Mouse (Mus musculus) midbrain, embryonic 12.5 days (tissue): ENCODE measurements around the gene Acap2. TPM values are rescaled to one million over a fixed set of nuclear protein-coding genes. Genes with fewer than 3 reads are reported as not detected.

ENCODE experiments used
- ATAC-seq: fragments of 200-750 bp; cut with Nextera tagmentation; 2 replicates; pipeline ENCODE4 v1.8.0; 2017; ENCODE audit warnings: low read depth, moderate TSS enrichment, moderate library complexity; ENCODE audit not compliant: low FRiP score
- H3K27ac ChIP-seq: fragments of 300-500 bp; sonication (generic); replicated peaks from 2 replicates; pipeline ENCODE4 v1.5.1; 2016; ENCODE audit warnings: mild to moderate bottlenecking
- H3K27me3 ChIP-seq: fragments of 300-500 bp; sonication (generic); 2 replicates; pipeline ENCODE4 v1.6.1; 2016; ENCODE audit warnings: mild to moderate bottlenecking
- H3K36me3 ChIP-seq: fragments of 300-500 bp; sonication (generic); 2 replicates; pipeline ENCODE4 v1.6.1; 2016
- H3K4me1 ChIP-seq: fragments of 300-500 bp; sonication (generic); 2 replicates; pipeline ENCODE4 v1.6.1; 2016
- H3K4me2 ChIP-seq: fragments of 300-500 bp; sonication (generic); replicated peaks from 2 replicates; pipeline ENCODE4 v1.6.1; 2016; ENCODE audit warnings: mild to moderate bottlenecking, moderate library complexity
- H3K4me3 ChIP-seq: fragments of 300-500 bp; sonication (generic); 2 replicates; pipeline ENCODE4 v1.5.1; 2016; ENCODE audit warnings: mild to moderate bottlenecking
- H3K9ac ChIP-seq: fragments of 300-500 bp; sonication (generic); replicated peaks from 2 replicates; pipeline ENCODE4 v1.6.1; 2016; ENCODE audit warnings: mild to moderate bottlenecking, moderate library complexity
- H3K9me3 ChIP-seq: fragments of 300-500 bp; sonication (generic); 2 replicates; pipeline ENCODE4 v1.6.1; 2016; ENCODE audit warnings: mild to moderate bottlenecking
- WGBS: fragments of 180-500 bp; shearing (Covaris S2); methylation state at CpG from one replicate; pipeline ENCODE4 v1.1.7; 2016; 5-methylcytosine and 5-hydroxymethylcytosine counted together
- polyA plus RNA-seq: library from polyadenylated mRNA; unstranded; fragments of >200 nt; fragmentation: Nextera tagmentation; extraction: Ambion mirVana; gene quantifications from 2 replicates; pipeline ENCODE4 v1.2.1, GENCODE M21; 2016

The Acap2 gene
- polyA plus RNA-seq, 1 experiment from 2014 or later = 22.8 TPM

DNA sequence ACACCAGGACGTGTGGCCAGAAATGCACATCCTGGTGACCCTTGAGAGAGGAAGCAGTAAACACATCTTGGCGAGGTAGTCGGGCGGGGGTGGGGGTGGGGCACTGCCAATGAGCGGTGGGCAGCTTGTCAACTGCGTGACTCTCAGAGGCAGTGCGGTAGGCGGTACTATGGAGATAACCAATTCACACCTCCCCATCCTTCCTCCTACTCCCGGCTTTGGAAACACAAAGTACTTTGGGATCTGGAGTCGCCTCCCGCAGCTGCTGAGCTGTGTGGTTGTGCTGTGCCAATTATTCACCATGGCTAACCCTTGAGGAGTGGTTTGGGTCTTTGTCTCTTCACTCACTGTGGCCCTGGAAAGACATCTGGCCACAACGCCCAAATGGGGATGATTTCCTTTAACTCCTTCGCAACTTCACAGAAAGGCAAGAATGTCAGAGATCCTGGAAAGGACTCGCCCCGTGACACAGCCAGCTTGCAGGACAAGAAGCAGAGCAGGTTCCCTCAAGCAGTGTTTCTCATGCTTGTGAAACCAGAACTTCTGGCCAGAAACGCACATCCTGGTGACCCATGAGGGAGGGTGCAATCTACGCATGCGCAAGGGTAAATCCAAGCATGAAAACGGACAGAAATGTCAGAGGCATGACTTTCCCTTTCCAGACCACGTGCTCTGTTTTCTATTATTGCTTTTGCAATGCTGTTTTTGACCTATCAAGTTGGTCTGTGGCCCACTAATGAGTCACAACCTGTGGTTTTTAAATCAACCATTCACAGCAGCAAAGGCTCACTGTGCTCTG, 32.7 kb upstream of the Acap2 start:
- 0 out of 2 replicates have a peak overlapping the region, but pooled peaks have one; percentile 5 for H3K4me2 ChIP-seq
- H3K9me3 ChIP-seq = no peaks in the 10 kb centered on the region
- H3K9ac ChIP-seq = no peak overlapping the region
- no peaks in the 10 kb centered on the region for H3K36me3 ChIP-seq
- H3K27me3 ChIP-seq = peaks cover 11% of the 10 kb centered on the region
- no peak overlapping the region for H3K27ac ChIP-seq
- 41% methylated on average over 20 of the region's 20 CpGs for WGBS
- H3K4me1 ChIP-seq = peaks cover 13% of the 10 kb centered on the region; the same call in 1 of the 2 replicates
- H3K4me3 ChIP-seq = no peak overlapping the region
- ATAC-seq = no peak

GRCm38 (mm10) chr16:31233167-31233498, 32.1 kb upstream of the Acap2 start:
- H3K36me3 ChIP-seq = no peaks in the 10 kb centered on the region
- H3K27ac ChIP-seq = no peak overlapping the region
- H3K4me3 ChIP-seq = no peak overlapping the region
- peaks cover 13% of the 10 kb centered on the region; the same call in 1 of the 2 replicates for H3K4me1 ChIP-seq
- ATAC-seq = no peak
- no peak overlapping the region for H3K9ac ChIP-seq
- no peaks in the 10 kb centered on the region for H3K9me3 ChIP-seq
- H3K27me3 ChIP-seq = peaks cover 11% of the 10 kb centered on the region
- WGBS = 53% methylated on average over 4 of the region's 4 CpGs
- no peak overlapping the region for H3K4me2 ChIP-seq

- no peak overlapping the region for H3K4me2 ChIP-seq
- no peaks in the 10 kb centered on the region for H3K36me3 ChIP-seq
- peaks cover 11% of the 10 kb centered on the region for H3K27me3 ChIP-seq
- no peaks in the 10 kb centered on the region for H3K9me3 ChIP-seq
- no peak for ATAC-seq
- H3K4me3 ChIP-seq = no peak overlapping the region
- 76% methylated on average over 5 of the region's 5 CpGs for WGBS
- no peak overlapping the region for H3K9ac ChIP-seq
- peaks cover 13% of the 10 kb centered on the region; the same call in 1 of the 2 replicates for H3K4me1 ChIP-seq
- no peak overlapping the region for H3K27ac ChIP-seq
Observed at GRCm38 (mm10) chr16:31232491-31233166, 31.6 kb upstream of the Acap2 start.

DNA sequence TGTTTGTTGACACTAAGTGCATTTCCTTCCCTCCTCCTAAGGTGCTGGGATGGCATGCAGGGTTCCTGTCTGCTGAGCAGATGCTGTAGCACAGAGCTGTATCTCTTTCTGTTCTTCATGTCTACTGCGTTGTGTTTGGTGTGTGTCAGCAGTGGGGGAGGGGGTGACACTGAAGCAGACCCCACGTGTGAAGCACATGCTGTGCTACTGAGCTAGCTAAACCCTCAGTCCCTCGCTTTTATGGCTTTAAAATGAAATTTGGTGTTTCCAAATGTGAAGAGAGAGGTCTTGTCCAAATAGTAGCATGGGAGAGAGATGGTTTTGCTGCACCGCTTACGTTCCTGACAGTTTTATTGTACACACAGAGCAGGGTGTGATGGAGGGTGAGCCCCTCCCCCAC, 30.5 kb upstream of the Acap2 start:
- Histone ChIP-seq H3K4me2 (no peak overlapping the region), H3K4me1 (peaks cover 13% of the 10 kb centered on the region; the same call in 1 of the 2 replicates), H3K4me3 (no peak overlapping the region), H3K36me3 (no peaks in the 10 kb centered on the region), H3K9ac (no peak overlapping the region), H3K9me3 (no peaks in the 10 kb centered on the region), H3K27ac (no peak overlapping the region), H3K27me3 (peaks cover 11% of the 10 kb centered on the region)
- 87% methylated on average over 5 of the region's 5 CpGs for WGBS
- ATAC-seq = no peak

DNA sequence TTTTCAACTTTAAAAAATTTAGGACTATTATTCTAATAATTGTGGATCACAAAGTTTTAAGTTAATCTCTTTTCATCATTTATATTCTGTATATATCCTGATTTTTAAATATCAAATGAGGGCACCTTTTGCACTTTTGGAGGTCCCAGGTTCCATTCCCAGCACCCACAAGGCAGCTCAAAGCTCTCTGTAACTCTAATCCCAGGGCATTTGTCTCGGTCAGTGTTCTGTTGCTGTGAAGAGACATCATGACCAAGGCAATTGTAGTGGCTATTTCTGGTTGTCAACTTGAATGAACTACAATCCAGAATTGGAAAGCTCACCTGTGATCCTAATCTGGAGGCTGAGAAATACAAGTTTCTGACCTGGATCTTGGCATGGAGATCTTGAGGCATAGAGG, 26.7 kb upstream of the Acap2 start:
- WGBS = 89% methylated on average over 1 of the region's 1 CpGs
- no peaks in the 10 kb centered on the region for H3K36me3 ChIP-seq
- H3K27me3 ChIP-seq = no peaks in the 10 kb centered on the region
- H3K9me3 ChIP-seq = no peaks in the 10 kb centered on the region
- no peaks in the 10 kb centered on the region for H3K4me1 ChIP-seq
- H3K4me2 ChIP-seq = no peak overlapping the region
- H3K9ac ChIP-seq = no peak overlapping the region
- no peak overlapping the region for H3K27ac ChIP-seq
- no peak overlapping the region for H3K4me3 ChIP-seq
- ATAC-seq = no peak

DNA sequence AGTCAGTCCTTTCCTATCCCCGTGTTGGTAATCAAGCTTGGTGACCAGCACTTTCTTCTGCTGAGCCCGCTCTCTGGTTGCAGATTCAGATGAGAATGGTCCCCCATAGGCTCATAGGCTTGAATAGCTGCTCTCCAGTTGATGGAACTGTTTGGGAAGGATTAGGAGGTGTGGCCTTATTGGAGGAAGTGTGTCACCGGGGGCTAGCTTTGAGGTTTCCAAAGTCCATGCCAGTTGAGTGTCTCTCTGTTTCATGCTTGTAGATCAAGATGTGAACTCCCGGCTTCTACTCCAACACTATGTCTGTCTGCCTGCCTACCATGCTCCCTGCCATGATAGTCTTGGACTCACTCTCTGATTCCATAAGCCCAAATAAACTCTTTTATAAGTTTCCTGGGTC, 14.2 kb upstream of the Acap2 start:
- H3K9ac ChIP-seq = no peak overlapping the region
- no peaks in the 10 kb centered on the region for H3K36me3 ChIP-seq
- no peak for ATAC-seq
- H3K4me2 ChIP-seq = no peak overlapping the region
- 0 out of 2 replicates have a peak, but pooled peaks cover 5% of the 10 kb centered on the region for H3K9me3 ChIP-seq
- no peaks in the 10 kb centered on the region for H3K4me1 ChIP-seq
- H3K4me3 ChIP-seq = no peak overlapping the region
- no peaks in the 10 kb centered on the region for H3K27me3 ChIP-seq
- WGBS = 90% methylated on average over 4 of the region's 4 CpGs
- no peak overlapping the region for H3K27ac ChIP-seq

DNA sequence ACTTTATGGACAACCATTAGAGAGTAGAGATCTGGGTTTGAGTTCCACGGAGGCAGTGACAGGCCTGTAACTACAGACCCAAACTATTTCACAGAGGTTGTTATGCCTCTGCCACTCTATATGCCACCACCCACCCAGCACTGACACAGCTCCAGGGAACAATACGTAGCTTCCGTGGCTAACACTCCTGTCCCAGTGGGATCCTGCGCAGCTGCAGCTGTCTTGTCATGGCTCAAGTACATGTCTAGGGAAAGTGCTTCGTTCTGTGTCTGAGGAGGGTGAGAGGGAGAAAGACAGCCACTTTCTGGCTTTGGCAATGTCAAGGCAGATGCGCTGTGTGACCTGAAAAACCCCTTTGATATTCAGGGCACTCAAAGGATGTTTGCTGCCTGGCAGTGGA, 12.4 kb upstream of the Acap2 start:
- 88% methylated on average over 6 of the region's 6 CpGs for WGBS
- no peaks in the 10 kb centered on the region for H3K27me3 ChIP-seq
- H3K27ac ChIP-seq = no peak overlapping the region
- H3K4me1 ChIP-seq = no peaks in the 10 kb centered on the region
- no peak overlapping the region for H3K4me3 ChIP-seq
- no peak overlapping the region for H3K9ac ChIP-seq
- no peak overlapping the region for H3K4me2 ChIP-seq
- H3K36me3 ChIP-seq = no peaks in the 10 kb centered on the region
- 0 out of 2 replicates have a peak, but pooled peaks cover 5% of the 10 kb centered on the region for H3K9me3 ChIP-seq
- no peak for ATAC-seq

DNA sequence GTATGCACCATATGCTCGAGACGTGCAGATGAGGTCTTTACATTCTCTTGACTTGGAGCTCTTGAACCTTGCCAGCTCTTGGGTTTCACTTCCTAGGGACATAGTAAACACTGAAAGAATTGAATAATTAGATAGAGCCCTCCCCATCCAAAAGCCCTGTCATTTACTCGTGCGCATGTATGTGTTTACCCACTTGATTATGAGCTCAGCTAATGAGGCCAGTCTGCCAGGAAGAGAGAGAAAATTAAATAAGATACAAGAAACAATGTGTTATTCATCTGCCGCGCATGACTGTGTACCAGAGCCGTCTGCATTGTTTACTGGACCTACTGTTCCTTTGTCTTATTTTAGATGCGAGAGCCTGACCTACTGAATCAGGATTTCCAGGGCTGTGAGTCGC, 10.5 kb upstream of the Acap2 start:
- Histone ChIP-seq H3K27ac (no peak overlapping the region), H3K4me3 (no peak overlapping the region), H3K36me3 (no peaks in the 10 kb centered on the region), H3K27me3 (no peaks in the 10 kb centered on the region), H3K4me2 (no peak overlapping the region), H3K4me1 (no peaks in the 10 kb centered on the region), H3K9ac (no peak overlapping the region), H3K9me3 (0 out of 2 replicates have a peak, but pooled peaks cover 5% of the 10 kb centered on the region)
- ATAC-seq = no peak
- WGBS = 74% methylated on average over 9 of the region's 9 CpGs

DNA sequence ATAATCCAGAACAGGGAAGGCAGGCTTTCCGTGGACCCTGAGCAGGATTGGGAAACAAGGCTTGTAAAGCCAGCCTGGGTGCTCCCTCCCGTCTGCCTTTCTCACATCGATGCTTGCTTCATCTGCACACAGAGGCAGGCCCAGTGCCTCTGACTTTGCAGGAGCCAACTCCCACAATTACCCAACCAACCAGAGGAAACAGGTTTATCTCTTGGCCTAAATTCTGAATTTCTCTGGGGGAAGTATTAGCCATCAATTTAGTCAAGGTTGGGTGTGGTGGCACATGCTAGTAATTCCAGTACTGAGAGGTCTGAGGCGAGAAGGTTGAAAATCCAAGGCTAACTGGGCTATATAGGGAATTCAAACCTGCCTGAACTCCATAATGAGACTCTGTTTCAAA, 9.4 kb upstream of the Acap2 start:
- no peaks in the 10 kb centered on the region for H3K4me1 ChIP-seq
- H3K36me3 ChIP-seq = no peaks in the 10 kb centered on the region
- no peak overlapping the region for H3K4me2 ChIP-seq
- H3K27me3 ChIP-seq = no peaks in the 10 kb centered on the region
- H3K9me3 ChIP-seq = 0 out of 2 replicates have a peak, but pooled peaks cover 3% of the 10 kb centered on the region
- H3K27ac ChIP-seq = no peak overlapping the region
- 78% methylated on average over 4 of the region's 4 CpGs for WGBS
- H3K9ac ChIP-seq = no peak overlapping the region
- ATAC-seq = no peak
- H3K4me3 ChIP-seq = no peak overlapping the region

DNA sequence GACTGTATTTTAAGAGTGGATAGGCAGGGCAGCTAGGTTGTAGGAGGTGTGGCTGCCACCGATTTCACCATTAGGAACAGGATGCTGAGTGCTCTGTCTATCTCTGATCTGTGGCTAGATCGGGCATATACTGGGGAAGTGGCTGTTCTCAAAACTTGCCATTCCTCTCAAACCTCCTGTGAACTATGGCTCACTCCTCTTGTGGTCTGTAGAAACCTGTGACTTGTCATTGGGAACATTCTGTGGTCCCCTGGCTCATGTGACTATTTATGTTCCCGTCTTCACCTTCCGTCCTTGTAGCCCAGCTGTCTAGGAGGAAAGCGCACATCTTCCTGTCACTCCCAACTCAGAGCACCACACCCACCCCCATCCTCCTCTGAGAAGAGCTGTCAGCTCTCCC, 8.9 kb upstream of the Acap2 start:
- H3K4me3 ChIP-seq = no peak overlapping the region
- no peaks in the 10 kb centered on the region for H3K27me3 ChIP-seq
- no peak for ATAC-seq
- H3K9me3 ChIP-seq = no peaks in the 10 kb centered on the region
- no peak overlapping the region for H3K4me2 ChIP-seq
- no peak overlapping the region for H3K9ac ChIP-seq
- H3K27ac ChIP-seq = no peak overlapping the region
- no peaks in the 10 kb centered on the region for H3K36me3 ChIP-seq
- 77% methylated on average over 5 of the region's 5 CpGs for WGBS
- H3K4me1 ChIP-seq = no peaks in the 10 kb centered on the region

DNA sequence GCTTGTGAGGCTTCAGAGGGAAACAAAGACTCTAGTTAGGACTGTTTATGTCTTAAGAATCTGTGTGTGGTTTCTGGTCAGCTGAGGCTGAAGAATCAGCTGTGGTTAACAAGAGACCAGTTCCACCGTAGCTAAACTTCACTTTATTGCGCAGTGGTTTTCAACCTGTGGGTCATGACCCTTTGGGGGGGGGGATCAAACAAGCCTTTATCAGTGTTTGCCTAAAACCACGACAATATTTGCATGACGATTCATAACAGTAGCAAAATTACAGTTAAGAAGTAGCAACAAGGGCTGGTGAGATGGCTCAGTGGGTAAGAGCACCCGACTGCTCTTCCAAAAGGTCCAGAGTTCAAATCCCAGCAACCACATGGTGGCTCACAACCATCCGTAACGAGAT, 4.7 kb upstream of the Acap2 start:
- Histone ChIP-seq H3K9me3 (no peaks in the 10 kb centered on the region), H3K4me2 (no peak overlapping the region), H3K27ac (no peak overlapping the region), H3K4me1 (no peaks in the 10 kb centered on the region), H3K27me3 (no peaks in the 10 kb centered on the region), H3K36me3 (no peaks in the 10 kb centered on the region), H3K9ac (no peak overlapping the region), H3K4me3 (no peak overlapping the region)
- WGBS = 89% methylated on average over 7 of the region's 7 CpGs
- no peak for ATAC-seq

- Histone ChIP-seq H3K4me3 (no peak overlapping the region), H3K27me3 (no peaks in the 10 kb centered on the region), H3K27ac (no peak overlapping the region), H3K4me1 (no peaks in the 10 kb centered on the region), H3K9me3 (no peaks in the 10 kb centered on the region), H3K36me3 (no peaks in the 10 kb centered on the region), H3K9ac (no peak overlapping the region), H3K4me2 (no peak overlapping the region)
- ATAC-seq = no peak
- 88% methylated on average over 8 of the region's 8 CpGs for WGBS
Observed at GRCm38 (mm10) chr16:31205187-31205586, 4.1 kb upstream of the Acap2 start.
